Mouse (Mus musculus): ENCODE results near the gene Lrrc42. TPM values are rescaled to one million over a fixed set of nuclear protein-coding genes. Genes with fewer than 3 reads are reported as not detected.

Lrrc42 gene
- 33.3 TPM for polyA plus RNA-seq (2017; shearing (Covaris generic))

DNA sequence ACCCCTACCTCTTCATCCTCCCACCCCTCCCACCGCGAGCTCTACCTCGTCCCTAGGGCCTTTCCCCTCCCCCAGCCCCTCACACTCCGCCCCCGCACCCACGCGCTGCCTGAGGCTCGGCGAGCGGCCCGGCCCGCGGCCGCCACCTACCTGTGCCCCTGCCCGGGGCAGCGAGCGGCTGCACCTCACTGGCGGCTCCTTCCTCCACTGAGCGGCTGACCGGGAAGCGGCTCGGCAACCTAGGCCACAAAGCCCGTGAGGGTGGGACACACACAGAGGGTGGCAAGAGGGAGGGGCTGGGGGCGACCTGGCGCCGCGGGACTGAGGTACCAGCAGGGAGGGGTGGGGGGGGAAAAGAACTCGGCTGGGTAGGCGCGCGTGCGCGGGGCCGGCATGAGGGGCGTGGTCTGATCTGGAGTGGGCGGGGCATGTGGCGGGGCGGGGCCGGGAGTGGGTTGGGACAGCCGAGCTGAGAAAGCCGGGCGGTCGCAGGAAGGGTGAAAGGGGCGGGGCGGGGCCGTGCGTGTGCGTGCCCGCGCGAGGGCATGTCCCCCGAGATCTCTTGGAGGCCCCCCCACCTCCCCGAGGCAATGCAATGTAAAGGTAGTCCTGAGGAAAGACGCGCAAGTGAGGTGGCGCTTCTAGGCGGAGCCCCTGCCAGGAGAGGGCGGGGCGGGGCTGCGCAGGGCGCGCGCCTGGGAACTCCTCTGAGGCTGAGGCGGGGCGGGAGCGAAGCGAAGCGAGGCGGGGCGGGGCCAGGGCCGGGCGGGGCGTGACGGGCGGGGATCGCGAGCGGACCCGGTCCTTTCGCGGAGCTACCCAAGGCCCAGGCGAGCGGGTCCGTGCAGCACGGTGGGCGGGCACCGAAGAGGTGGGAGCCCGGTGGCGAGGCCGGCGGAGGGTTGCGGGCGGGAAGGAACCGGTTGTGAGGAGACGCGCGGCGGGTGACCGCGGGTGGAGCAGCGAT is at the start of gene Lrrc42, which contains the start of gene Hspb11:
Lrrc42 (minus strand) TSS at position 408 of the 967 bp plus-strand sequence.
Hspb11 (plus strand) TSS at position 469 of the 967 bp plus-strand sequence.

DNA sequence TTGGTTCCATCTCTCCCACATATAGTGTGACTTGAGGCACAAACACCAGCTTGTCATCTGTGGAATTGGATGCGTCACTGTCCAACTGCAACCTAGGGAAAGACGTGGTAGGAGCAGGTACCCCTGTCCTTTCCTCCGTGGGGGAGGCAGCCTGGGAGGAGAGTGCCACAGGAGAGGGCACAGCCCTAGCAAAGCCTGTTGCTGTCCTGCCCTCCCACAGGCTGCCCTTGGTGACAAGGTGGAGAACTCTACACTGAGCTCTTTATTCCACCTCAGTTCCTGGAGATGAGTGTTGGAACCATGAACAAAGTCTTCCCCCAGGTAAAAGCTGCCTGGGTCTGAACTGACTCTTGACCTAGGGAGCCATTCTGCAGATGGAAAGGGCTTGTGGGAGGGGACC is 44.5 kb downstream of the Lrrc42 start, which contains the start of gene Ldlrad1:
Ldlrad1 (plus strand) TSS at position 301 of the 400 bp plus-strand sequence.

Other genes with a start within 250 kb of the Lrrc42 start
- gene Mrpl37, start 186.7 kb downstream of the Lrrc42 start, polyA plus RNA-seq (2017; shearing (Covaris generic)) = 68.2 TPM
- 9.3 TPM for gene Cyb5rl, start 186.5 kb downstream of the Lrrc42 start, polyA plus RNA-seq (2017; shearing (Covaris generic))
- not detected for gene Cdcp2, start 156.6 kb downstream of the Lrrc42 start, polyA plus RNA-seq (2017; shearing (Covaris generic))
- 397 TPM for gene Tmem59, start 75.1 kb downstream of the Lrrc42 start, polyA plus RNA-seq (2017; shearing (Covaris generic))
- 25.6 TPM for gene Tceanc2, start 74.4 kb downstream of the Lrrc42 start, polyA plus RNA-seq (2017; shearing (Covaris generic))
- 0.28 TPM for gene Ldlrad1, start 44.4 kb downstream of the Lrrc42 start, polyA plus RNA-seq (2017; shearing (Covaris generic))
- gene Hspb11, start 61 bp upstream of the Lrrc42 start, polyA plus RNA-seq (2017; shearing (Covaris generic)) = 23.1 TPM
- not detected for gene Dio1, start 53.6 kb upstream of the Lrrc42 start, polyA plus RNA-seq (2017; shearing (Covaris generic))
- gene Yipf1, start 60.8 kb upstream of the Lrrc42 start, polyA plus RNA-seq (2017; shearing (Covaris generic)) = 97.0 TPM
- gene Ndc1, start 114.3 kb upstream of the Lrrc42 start, polyA plus RNA-seq (2017; shearing (Covaris generic)) = 8.9 TPM
- gene Glis1, start 181.1 kb upstream of the Lrrc42 start, polyA plus RNA-seq (2017; shearing (Covaris generic)) = 0.57 TPM